Mouse (Mus musculus): ENCODE measurements around the gene Slc23a2.

DNA sequence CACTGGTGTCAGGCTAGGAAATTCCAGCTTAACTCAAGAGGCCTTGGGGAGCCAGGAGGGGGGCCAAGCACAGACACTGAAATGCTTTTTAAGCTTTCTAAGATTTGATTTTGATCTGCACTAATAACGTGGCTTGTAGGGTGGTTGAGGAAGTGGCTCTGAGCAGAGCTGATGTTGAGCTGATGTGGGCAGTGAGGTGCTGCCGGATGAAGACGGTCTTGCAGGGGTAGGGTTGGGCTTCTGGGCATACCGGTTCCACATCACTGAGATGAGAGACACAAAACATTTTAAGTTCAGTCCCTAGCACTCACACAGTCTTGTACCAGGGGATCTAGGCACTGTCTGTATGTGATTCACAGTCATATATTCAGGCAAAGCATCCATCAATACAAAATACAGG lies 46.5 kb downstream of the Slc23a2 start:
- TF ChIP-seq CTCF (conservative IDR thresholded peaks at IDR 0.05; ENCODE audit: low read length) (no peak), NANOG (IDR thresholded peaks at IDR 0.05; ENCODE audit: borderline replicate concordance, low read length) (no peak)

All from E14TG2a.4 (cell line).